Mouse (Mus musculus) regulatory T cell (primary cell): ENCODE results near the gene Actn4.

Experiments
- in situ Hi-C: fragments of 300-600 bp; cut with MboI, MseI; formaldehyde crosslinking; loops from one replicate; pipeline ENCODE4 v1.15.1; 2025; ENCODE audit warnings: high pct_unique_total_duplicates

The Actn4 gene

GRCm38 (mm10) chr7:28850642-28851041 is 111.5 kb downstream of the Actn4 start:
- in situ Hi-C loops, result no loop called here

GRCm38 (mm10) chr7:28849700-28850236 is 112.4 kb downstream of the Actn4 start:
- in situ Hi-C loops, result loop anchor here (10.0 kb wide), 1 partner anchor 1475 kb away; no protein-coding TSS in a partner anchor

- in situ Hi-C loops, result loop anchor here (10.0 kb wide), 1 partner anchor 1472 kb away; no protein-coding TSS in a partner anchor
These were observed 114.9 kb downstream of the Actn4 start for GRCm38 (mm10) chr7:28847273-28847672.
